Comparison of ENCODE assay signal across 28 mouse cellular contexts in the genomic region with DNA sequence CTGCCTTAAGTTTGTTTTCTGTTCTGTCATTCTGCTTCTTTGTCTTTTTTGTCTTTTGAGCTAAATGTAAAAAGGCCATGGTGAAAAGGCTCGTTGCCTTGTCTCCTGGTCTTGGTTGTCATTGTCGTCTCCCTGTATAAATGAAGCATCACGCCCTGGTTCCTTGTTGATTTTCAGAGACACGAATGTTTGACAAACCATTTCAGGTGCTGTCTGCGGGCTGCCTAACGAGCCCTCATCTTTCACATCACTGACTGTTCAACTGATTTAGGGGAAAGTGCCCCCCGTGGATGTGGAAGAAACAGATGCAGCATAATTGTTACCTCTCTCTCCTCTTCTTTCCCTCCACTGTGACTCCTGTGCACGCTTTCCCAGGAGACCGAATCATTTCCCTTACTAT.
DNase-seq lines count a peak whose midpoint lies in the region; ATAC-seq and TF ChIP-seq lines count a peak whose summit lies in the region.
"Had no signal": no experiment of that assay in that cellular context is flagged by ENCODE, and none has a peak within 500 bp of the region (broad histone marks: within the 10 kb centered on the region; RNA-seq: fewer than 3 reads in every experiment).

No protein-coding gene starts in this region.

- H3K9ac ChIP-seq in heart, embryonic 12.5 days = no peak overlapping the region
- H3K9ac ChIP-seq in midbrain, embryonic 14.5 days (replicated peaks; ENCODE audit: low read length) = no peak overlapping the region
- H3K9ac ChIP-seq: embryonic facial prominence, embryonic 13.5 days; embryonic facial prominence, embryonic 15.5 days; forebrain, embryonic 12.5 days had no signal

- WGBS in heart, embryonic 12.5 days = 78% methylated on average over 9 of the region's 9 CpGs
- 84% methylated on average over 9 of the region's 9 CpGs for WGBS in midbrain, embryonic 10.5 days
- 59% methylated on average over 9 of the region's 9 CpGs for WGBS in midbrain, embryonic 14.5 days

- ATAC-seq in heart, embryonic 12.5 days (ENCODE audit: insufficient number of reproducible peaks, low FRiP score) = no peak
- ATAC-seq in midbrain, embryonic 14.5 days (ENCODE audit: low FRiP score, low TSS enrichment) = no peak
- ATAC-seq: activated CD4-positive, CD25-positive, alpha-beta regulatory T cell, adult 4 months; CD4-positive, CD25-positive, alpha-beta regulatory T cell, adult 4 months; forebrain, embryonic 14.5 days; forebrain, embryonic 16.5 days; Patski had no signal

- H3K36me3 ChIP-seq in heart, embryonic 12.5 days = no peaks in the 10 kb centered on the region
- H3K36me3 ChIP-seq in midbrain, embryonic 10.5 days = no peaks in the 10 kb centered on the region
- H3K36me3 ChIP-seq in midbrain, embryonic 14.5 days (ENCODE audit: control insufficient read depth, insufficient read depth, low read length) = no peaks in the 10 kb centered on the region
- H3K36me3 ChIP-seq: embryonic facial prominence, embryonic 13.5 days; embryonic facial prominence, embryonic 15.5 days; forebrain, embryonic 10.5 days; forebrain, embryonic 12.5 days; G1E had no signal

- H3K27me3 ChIP-seq in heart, embryonic 12.5 days (replicated peaks) = no peaks in the 10 kb centered on the region
- H3K27me3 ChIP-seq in midbrain, embryonic 10.5 days (ENCODE audit: low read depth, poor library complexity, severe bottlenecking) = no peaks in the 10 kb centered on the region
- no peaks in the 10 kb centered on the region for H3K27me3 ChIP-seq in midbrain, embryonic 14.5 days (ENCODE audit: control insufficient read depth, insufficient read depth, low read length)
- H3K27me3 ChIP-seq: CH12.LX; embryonic facial prominence, embryonic 13.5 days; embryonic facial prominence, embryonic 15.5 days; forebrain, embryonic 12.5 days; Patski had no signal

- H3K9me3 ChIP-seq in heart, embryonic 12.5 days (replicated peaks) = no peaks in the 10 kb centered on the region
- H3K9me3 ChIP-seq in midbrain, embryonic 10.5 days (replicated peaks) = no peaks in the 10 kb centered on the region
- H3K9me3 ChIP-seq in midbrain, embryonic 14.5 days (ENCODE audit: control insufficient read depth, low read length) = no peaks in the 10 kb centered on the region
- H3K9me3 ChIP-seq: embryonic facial prominence, embryonic 13.5 days; embryonic facial prominence, embryonic 15.5 days; forebrain, embryonic 10.5 days; forebrain, embryonic 12.5 days had no signal

- H3K27ac ChIP-seq in heart, embryonic 12.5 days (ENCODE audit: poor library complexity, severe bottlenecking) = no peak overlapping the region
- peak overlapping the region; percentile 55; the same call in 1 of the 2 replicates for H3K27ac ChIP-seq in midbrain, embryonic 10.5 days (replicated peaks)
- H3K27ac ChIP-seq in midbrain, embryonic 14.5 days (replicated peaks; ENCODE audit: low read depth, low read length) = no peak overlapping the region
- H3K27ac ChIP-seq: embryonic facial prominence, embryonic 13.5 days; embryonic facial prominence, embryonic 15.5 days; forebrain, embryonic 10.5 days; forebrain, embryonic 12.5 days had no signal

- no peak for TF ChIP-seq POLR2A in brain, embryonic 14.5 days (IDR thresholded peaks at IDR 0.05; ENCODE audit: borderline replicate concordance, extremely low read depth, insufficient read depth, insufficient read length, poor library complexity, severe bottlenecking)

- no peak overlapping the region for H3K4me2 ChIP-seq in heart, embryonic 12.5 days
- H3K4me2 ChIP-seq in midbrain, embryonic 14.5 days (ENCODE audit: low read length) = no peak overlapping the region
- H3K4me2 ChIP-seq: embryonic facial prominence, embryonic 13.5 days; embryonic facial prominence, embryonic 15.5 days; forebrain, embryonic 12.5 days had no signal

- H3K4me1 ChIP-seq in heart, embryonic 12.5 days (replicated peaks) = 0 out of 2 replicates have a peak, but pooled peaks cover 4% of the 10 kb centered on the region
- no peaks in the 10 kb centered on the region for H3K4me1 ChIP-seq in midbrain, embryonic 10.5 days
- no peaks in the 10 kb centered on the region for H3K4me1 ChIP-seq in midbrain, embryonic 14.5 days (ENCODE audit: control insufficient read depth, insufficient read depth, low read length)
- H3K4me1 ChIP-seq: embryonic facial prominence, embryonic 13.5 days; embryonic facial prominence, embryonic 15.5 days; forebrain, embryonic 12.5 days had no signal

- H3K4me3 ChIP-seq in heart, embryonic 12.5 days = no peak overlapping the region
- no peak overlapping the region for H3K4me3 ChIP-seq in midbrain, embryonic 10.5 days
- no peak overlapping the region for H3K4me3 ChIP-seq in midbrain, embryonic 14.5 days (replicated peaks; ENCODE audit: low read depth, low read length)
- H3K4me3 ChIP-seq: embryonic facial prominence, embryonic 13.5 days; embryonic facial prominence, embryonic 15.5 days; erythroblast, embryonic 14.5 days; forebrain, embryonic 10.5 days; forebrain, embryonic 12.5 days had no signal

- no peak for TF ChIP-seq CTCF in brain, embryonic 14.5 days (IDR thresholded peaks at IDR 0.05; ENCODE audit: borderline replicate concordance, extremely low read depth, insufficient read depth, insufficient read length)

- DNase-seq in heart, adult 11 months = peak; percentile 54
- no peak for DNase-seq in midbrain, embryonic 10.5 days (ENCODE audit: low spot score)
- no peak for DNase-seq in midbrain, embryonic 14.5 days
- peak; percentile 38 for DNase-seq in brain, embryonic 14.5 days (ENCODE audit: low read depth)
- DNase-seq: adrenal gland, adult 8-10 months; adrenal gland, postnatal 14 days; adrenal gland, postnatal 36 days; B cell, adult 2 months; cerebellum, adult 11 months; cerebellum, adult 18-20 months; cerebellum, adult 8-10 months; cerebellum, adult 9-11 months; cerebellum, postnatal 14 days; cerebellum, postnatal 36 days; embryo, embryonic 11 days had no signal

Comparison
In these comparisons a context has a peak if more than half of its experiments do, and no peak if none do; other contexts are left out.
1. DNase-seq: peak in heart, adult 11 months (single experiment) and brain, embryonic 14.5 days (single experiment); none in midbrain, embryonic 10.5 days (single experiment) and midbrain, embryonic 14.5 days (single experiment).